Mouse (Mus musculus): Measurements from ENCODE around the gene Parp6. TPM values are rescaled to one million over a fixed set of nuclear protein-coding genes. Genes with fewer than 3 reads are reported as not detected.
A peak's percentile ranks its signal among the peaks of the same experiment; 100 is the strongest.

Parp6 gene
- total and polyA plus RNA-seq, 3 experiments, result 4.4 to 5.7 (median 4.6) TPM

GRCm38 (mm10) chr9:59673427-59673826, 56.3 kb downstream of the Parp6 start:
- no peak for DNase-seq (ENCODE audit: extremely low read depth)
- H3K27me3 ChIP-seq (replicated peaks), result no peaks in the 10 kb centered on the region
- H3K4me3 ChIP-seq (replicated peaks in 1 of 3; ENCODE audit: low read depth in 2 of 3, low read length in 2 of 3, poor library complexity in 1 of 3), result no peak overlapping the region
- H3K9me3 ChIP-seq (replicated peaks; ENCODE audit: low read length), result no peaks in the 10 kb centered on the region
- H3K36me3 ChIP-seq (replicated peaks in 1 of 2; ENCODE audit: control insufficient read depth in 1 of 2, insufficient read depth in 1 of 2, low read length in 1 of 2), result peaks cover 88 to 95% of the 10 kb centered on the region in 2 experiments
- H3K9ac ChIP-seq (ENCODE audit: insufficient read depth, low read depth), result no peak overlapping the region
- in situ Hi-C loops (cut with MboI; ENCODE audit: low pct_ligation_motif_present, low pct_unique_long_range_greater_than_20kb, low sequenced_read_pairs) (no loop called here), dilution Hi-C loops (cut with MboI; ENCODE audit: extremely low pct_ligation_motif_present, extremely low pct_unique_long_range_greater_than_20kb, low sequenced_read_pairs) (no loop called here)
- no peaks in the 10 kb centered on the region for H3K79me2 ChIP-seq (replicated peaks; ENCODE audit: control insufficient read depth, extremely low read depth, insufficient read depth, poor library complexity, severe bottlenecking)
- no peak overlapping the region for H3K4me2 ChIP-seq (ENCODE audit: insufficient read depth, low read depth, poor library complexity, severe bottlenecking)
- TF ChIP-seq CTCF (conservative IDR thresholded peaks at IDR 0.05 in 1 of 2, IDR thresholded peaks at IDR 0.05 in 1 of 2; ENCODE audit: low read depth in 2 of 2, low read length in 2 of 2), result no peak
- no peak for TF ChIP-seq UBTF (IDR thresholded peaks at IDR 0.05; ENCODE audit: low read depth, low read length)
- no peak for TF ChIP-seq PAX5 (IDR thresholded peaks at IDR 0.05; ENCODE audit: low read length)
- TF ChIP-seq RCOR1 (conservative IDR thresholded peaks at IDR 0.05; ENCODE audit: low read depth, low read length), result no peak
- H3K4me1 ChIP-seq (ENCODE audit: control insufficient read depth in 1 of 2, insufficient read depth in 2 of 2), result no peaks in the 10 kb centered on the region
- no peak overlapping the region for H3K27ac ChIP-seq (ENCODE audit: insufficient read depth, low read depth)

- H3K9me3 ChIP-seq (replicated peaks; ENCODE audit: low read length), result no peaks in the 10 kb centered on the region
- no peak for DNase-seq (ENCODE audit: extremely low read depth)
- no peak for TF ChIP-seq PAX5 (IDR thresholded peaks at IDR 0.05; ENCODE audit: low read length)
- no peak for TF ChIP-seq USF2 (conservative IDR thresholded peaks at IDR 0.05; ENCODE audit: low read depth, low read length)
- TF ChIP-seq ETS1 (conservative IDR thresholded peaks at IDR 0.05; ENCODE audit: low read depth, low read length), result no peak
- no peak for TF ChIP-seq BHLHE40 (IDR thresholded peaks at IDR 0.05; ENCODE audit: low read depth, low read length)
- TF ChIP-seq GABPA (IDR thresholded peaks at IDR 0.05; ENCODE audit: insufficient replicate concordance, low read depth, low read length), result no peak
- TF ChIP-seq MEF2A (IDR thresholded peaks at IDR 0.05; ENCODE audit: borderline replicate concordance, low read depth, low read length), result no peak
- TF ChIP-seq TBP (conservative IDR thresholded peaks at IDR 0.05; ENCODE audit: low read depth, low read length), result no peak
- TF ChIP-seq UBTF (IDR thresholded peaks at IDR 0.05; ENCODE audit: low read depth, low read length), result no peak
- no peak for TF ChIP-seq RCOR1 (conservative IDR thresholded peaks at IDR 0.05; ENCODE audit: low read depth, low read length)
- TF ChIP-seq CHD1 (IDR thresholded peaks at IDR 0.05; ENCODE audit: low read depth, low read length), result no peak
- H3K27me3 ChIP-seq (replicated peaks), result no peaks in the 10 kb centered on the region
- no peaks in the 10 kb centered on the region for H3K79me2 ChIP-seq (replicated peaks; ENCODE audit: control insufficient read depth, extremely low read depth, insufficient read depth, poor library complexity, severe bottlenecking)
- dilution Hi-C loops (cut with MboI; ENCODE audit: extremely low pct_ligation_motif_present, extremely low pct_unique_long_range_greater_than_20kb, low sequenced_read_pairs), result no loop called here
- H3K4me3 ChIP-seq (replicated peaks in 1 of 3; ENCODE audit: low read depth in 2 of 3, low read length in 2 of 3, poor library complexity in 1 of 3), result no peak overlapping the region
- no peak overlapping the region for H3K27ac ChIP-seq (ENCODE audit: insufficient read depth, low read depth)
- H3K9ac ChIP-seq (ENCODE audit: insufficient read depth, low read depth), result no peak overlapping the region
- peaks cover 82 to 91% of the 10 kb centered on the region in 2 experiments for H3K36me3 ChIP-seq (replicated peaks in 1 of 2; ENCODE audit: control insufficient read depth in 1 of 2, insufficient read depth in 1 of 2, low read length in 1 of 2)
- in situ Hi-C loops (cut with MboI; ENCODE audit: low pct_ligation_motif_present, low pct_unique_long_range_greater_than_20kb, low sequenced_read_pairs), result no loop called here
- H3K4me2 ChIP-seq (ENCODE audit: insufficient read depth, low read depth, poor library complexity, severe bottlenecking), result no peak overlapping the region
- H3K4me1 ChIP-seq (ENCODE audit: control insufficient read depth in 1 of 2, insufficient read depth in 2 of 2), result no peaks in the 10 kb centered on the region; a peak in 1 of 4 replicates
Observed at GRCm38 (mm10) chr9:59675598-59675997, 58.5 kb downstream of the Parp6 start.

- in situ Hi-C loops (cut with MboI; ENCODE audit: low pct_ligation_motif_present, low pct_unique_long_range_greater_than_20kb, low sequenced_read_pairs), result no loop called here
Observed at GRCm38 (mm10) chr9:59678313-59678712, 61.2 kb downstream of the Parp6 start.

More at GRCm38 (mm10) chr9:59678313-59678712, 61.2 kb downstream of the Parp6 start:
- TF ChIP-seq E2F4 (IDR thresholded peaks at IDR 0.05; ENCODE audit: insufficient replicate concordance, low read depth, low read length) (no peak), ZKSCAN1 (IDR thresholded peaks at IDR 0.05; ENCODE audit: borderline replicate concordance, low read depth, low read length) (no peak), NELFE (IDR thresholded peaks at IDR 0.05; ENCODE audit: low read depth, low read length) (no peak), ETS1 (conservative IDR thresholded peaks at IDR 0.05; ENCODE audit: low read depth, low read length) (no peak), MXI1 (IDR thresholded peaks at IDR 0.05; ENCODE audit: low read depth, low read length) (no peak), SMC3 (IDR thresholded peaks at IDR 0.05; ENCODE audit: low read depth, low read length) (peak; percentile 23; the same call in 1 of the 2 replicates), JUND (conservative IDR thresholded peaks at IDR 0.05; ENCODE audit: low read depth, low read length) (no peak), EP300 (IDR thresholded peaks at IDR 0.05; ENCODE audit: low read length) (no peak), CTCF (conservative IDR thresholded peaks at IDR 0.05 in 1 of 2, IDR thresholded peaks at IDR 0.05 in 1 of 2; ENCODE audit: low read depth in 2 of 2, low read length in 2 of 2) (peak; percentile 28 to 59; a peak in 3 of 4 replicates), RAD21 (IDR thresholded peaks at IDR 0.05; ENCODE audit: low read depth, low read length) (peak; percentile 40), MAX (IDR thresholded peaks at IDR 0.05; ENCODE audit: low read length) (no peak), USF1 (IDR thresholded peaks at IDR 0.05; ENCODE audit: low read depth, low read length) (no peak)
- H3K27ac ChIP-seq (ENCODE audit: insufficient read depth, low read depth), result no peak overlapping the region
- H3K4me3 ChIP-seq (replicated peaks in 1 of 3; ENCODE audit: low read depth in 2 of 3, low read length in 2 of 3, poor library complexity in 1 of 3), result no peak overlapping the region
- H3K27me3 ChIP-seq (replicated peaks), result no peaks in the 10 kb centered on the region
- dilution Hi-C loops (cut with MboI; ENCODE audit: extremely low pct_ligation_motif_present, extremely low pct_unique_long_range_greater_than_20kb, low sequenced_read_pairs), result no loop called here
- H3K4me2 ChIP-seq (ENCODE audit: insufficient read depth, low read depth, poor library complexity, severe bottlenecking), result no peak overlapping the region
- no peaks in the 10 kb centered on the region for H3K9me3 ChIP-seq (replicated peaks; ENCODE audit: low read length)
- H3K79me2 ChIP-seq (replicated peaks; ENCODE audit: control insufficient read depth, extremely low read depth, insufficient read depth, poor library complexity, severe bottlenecking), result no peaks in the 10 kb centered on the region
- peaks cover 7 to 13% of the 10 kb centered on the region in 2 experiments; a peak in 3 of 4 replicates for H3K4me1 ChIP-seq (ENCODE audit: control insufficient read depth in 1 of 2, insufficient read depth in 2 of 2)
- no peak overlapping the region for H3K9ac ChIP-seq (ENCODE audit: insufficient read depth, low read depth)
- H3K36me3 ChIP-seq (replicated peaks in 1 of 2; ENCODE audit: control insufficient read depth in 1 of 2, insufficient read depth in 1 of 2, low read length in 1 of 2), result peaks cover 56 to 63% of the 10 kb centered on the region in 2 experiments
- DNase-seq (ENCODE audit: extremely low read depth), result peak; percentile 38

Data from CH12.LX (cell line).